8 mouse cellular contexts compared by ENCODE assay signal in the genomic region with DNA sequence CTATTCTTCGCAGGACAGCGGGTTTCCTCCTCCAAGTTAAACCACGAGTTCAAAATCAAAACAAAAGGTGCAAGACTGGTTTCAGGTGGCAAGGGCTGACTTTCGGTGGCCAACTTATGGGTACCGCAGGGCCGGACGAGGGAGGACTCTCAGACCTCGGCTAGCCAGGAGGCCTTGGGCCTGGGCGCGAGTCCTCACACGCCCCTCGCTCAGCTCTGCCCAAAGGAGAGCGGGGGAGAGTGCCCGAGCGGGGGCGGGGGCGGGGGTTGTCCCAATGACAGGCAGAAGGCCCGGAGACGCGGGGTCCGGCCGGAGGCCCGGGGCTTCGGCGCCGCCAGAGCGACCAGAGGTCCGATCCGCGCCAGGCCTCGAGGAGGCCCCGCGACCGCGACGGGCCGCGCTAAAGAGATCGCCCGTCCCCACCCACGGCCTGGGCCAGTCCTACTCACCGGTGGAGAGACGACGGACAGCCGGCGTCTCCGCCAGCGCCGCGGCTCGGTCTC. TPM values are rescaled to one million over a fixed set of nuclear protein-coding genes. Genes with fewer than 3 reads are reported as not detected.
A peak's percentile ranks its signal among the peaks of the same experiment; 100 is the strongest.
DNase-seq lines count a peak whose midpoint lies in the region; ATAC-seq and TF ChIP-seq lines count a peak whose summit lies in the region.

No protein-coding gene starts in this region.

- H3K27me3 ChIP-seq in cerebellum, adult 2 months (ENCODE audit: control insufficient read depth, insufficient read depth, low read length) = no peaks in the 10 kb centered on the region
- no peaks in the 10 kb centered on the region for H3K27me3 ChIP-seq in thymus, adult 2 months (ENCODE audit: control insufficient read depth, insufficient read depth, low read length)
- 0 out of 2 replicates have a peak, but pooled peaks cover 3% of the 10 kb centered on the region for H3K27me3 ChIP-seq in limb, embryonic 15.5 days

- H3K36me3 ChIP-seq in thymus, adult 2 months (ENCODE audit: control insufficient read depth, insufficient read depth, low read length) = no peaks in the 10 kb centered on the region
- no peaks in the 10 kb centered on the region for H3K36me3 ChIP-seq in limb, embryonic 15.5 days

- ATAC-seq in limb, embryonic 15.5 days (ENCODE audit: insufficient number of reproducible peaks, low FRiP score, low TSS enrichment, low read depth) = peak; percentile 80

- peak overlapping the region; percentile 62 for H3K4me2 ChIP-seq in limb, embryonic 15.5 days

- under 1% methylated on average over 50 of the region's 51 CpGs for WGBS in cerebellum, adult 2 months
- WGBS in thymus, adult 2 months = 1% methylated on average over 51 of the region's 51 CpGs
- under 1% methylated on average over 47 of the region's 51 CpGs for WGBS in limb, embryonic 15.5 days

- TF ChIP-seq CTCF in cerebellum, adult 2 months (IDR thresholded peaks at IDR 0.05; ENCODE audit: borderline replicate concordance, insufficient read depth, low read depth, low read length) = no peak
- TF ChIP-seq CTCF in thymus, adult 2 months (IDR thresholded peaks at IDR 0.05; ENCODE audit: borderline replicate concordance, control insufficient read depth, extremely low read depth, insufficient read depth, low read length, poor library complexity) = no peak

- H3K4me3 ChIP-seq in cerebellum, adult 2 months (replicated peaks; ENCODE audit: insufficient read depth, low read depth, low read length) = peak overlapping the region; percentile 73
- peak overlapping the region; percentile 68 for H3K4me3 ChIP-seq in thymus, adult 2 months (ENCODE audit: control insufficient read depth, insufficient read depth, low read length)
- peak overlapping the region; percentile 69 for H3K4me3 ChIP-seq in limb, embryonic 15.5 days

- peaks cover 4% of the 10 kb centered on the region; the same call in 1 of the 2 replicates for H3K4me1 ChIP-seq in cerebellum, adult 2 months (ENCODE audit: control insufficient read depth, insufficient read depth, low read length)
- H3K4me1 ChIP-seq in thymus, adult 2 months (replicated peaks; ENCODE audit: control insufficient read depth, insufficient read depth, low read length) = peaks cover 9% of the 10 kb centered on the region
- H3K4me1 ChIP-seq in limb, embryonic 15.5 days = peaks cover 26% of the 10 kb centered on the region

- TF ChIP-seq POLR2A in cerebellum, adult 2 months (IDR thresholded peaks at IDR 0.05; ENCODE audit: borderline replicate concordance, insufficient read depth, low read length) = no peak
- no peak for TF ChIP-seq POLR2A in thymus, adult 2 months (IDR thresholded peaks at IDR 0.05; ENCODE audit: control insufficient read depth, extremely low read depth, insufficient read depth, low read length, poor library complexity)

- H3K27ac ChIP-seq in cerebellum, adult 2 months (ENCODE audit: insufficient read depth, low read length) = peak overlapping the region; percentile 3; the same call in 1 of the 2 replicates
- H3K27ac ChIP-seq in thymus, adult 2 months (ENCODE audit: control insufficient read depth, insufficient read depth, low read length) = no peak overlapping the region
- H3K27ac ChIP-seq in limb, embryonic 15.5 days = peak overlapping the region; percentile 83

- no peaks in the 10 kb centered on the region for H3K9me3 ChIP-seq in limb, embryonic 15.5 days

- DNase-seq in cerebellum, adult 2 months = no peak
- DNase-seq in cerebellum, adult 9-10 months = no peak
- DNase-seq in thymus, adult 2 months = no peak
- DNase-seq in thymus, postnatal 36 days = no peak
- peak; percentile 25 for DNase-seq in forelimb bud, embryonic 11.5 days (ENCODE audit: low read depth, low spot score)
- peak; percentile 79 for DNase-seq in neural tube, embryonic 10.5 days (ENCODE audit: extremely low spot score, low spot score)
- no peak for DNase-seq in right cerebral cortex, postnatal 10 days (ENCODE audit: low spot score in 2 of 2)

- peak overlapping the region; percentile 76 for H3K9ac ChIP-seq in limb, embryonic 15.5 days

RNA-seq across cellular contexts. Expression of a gene that starts 0.4 kb away (rescaled TPM):
- polyA plus RNA-seq in cerebellum, adult 2 months (2012; rRNA removed) = 54.9 and 55.8 TPM in 2 replicates
- 18.3 and 24.4 TPM in 2 replicates for polyA plus RNA-seq in thymus, adult 2 months (2012; rRNA removed)
- 10.8 and 12.0 TPM in 2 replicates for polyA plus RNA-seq in limb, embryonic 15.5 days (2015; fragmentation: Nextera tagmentation; extraction: Ambion mirVana)

RNA-seq across cellular contexts. Expression of a gene that starts 15.0 kb away (rescaled TPM):
- polyA plus RNA-seq in cerebellum, adult 2 months (2012; rRNA removed) = 316 and 337 TPM in 2 replicates
- polyA plus RNA-seq in thymus, adult 2 months (2012; rRNA removed) = 49.1 and 61.7 TPM in 2 replicates
- polyA plus RNA-seq in limb, embryonic 15.5 days (2015; fragmentation: Nextera tagmentation; extraction: Ambion mirVana) = 46.1 and 46.6 TPM in 2 replicates

Comparison
In these comparisons a context has a peak if more than half of its experiments do, and no peak if none do; other contexts are left out.
1. DNase-seq: peak in forelimb bud, embryonic 11.5 days (single experiment) and neural tube, embryonic 10.5 days (single experiment); none in cerebellum, adult 2 months (0 of 2), cerebellum, adult 9-10 months (single experiment), thymus, adult 2 months (single experiment), thymus, postnatal 36 days (0 of 2) and right cerebral cortex, postnatal 10 days (0 of 2).
2. Peak in every context shown above with its lines, with median percentiles within 50 percentile points of each other: H3K4me3 ChIP-seq.